In genomic region chr6:92755826-92756225, GRCm38 (mm10) we compare ENCODE assay signal across 21 mouse cellular contexts. TPM values are rescaled to one million over a fixed set of nuclear protein-coding genes. Genes with fewer than 3 reads are reported as not detected.
"Had no signal": no experiment of that assay in that cellular context is flagged by ENCODE, and none has a peak within 500 bp of the region (broad histone marks: within the 10 kb centered on the region; RNA-seq: fewer than 3 reads in every experiment).

No protein-coding gene starts in this region.

- DNase-seq: kidney, adult 11 months; kidney, adult 8-10 months; kidney, postnatal 10 days; kidney, postnatal 4 days; left cerebral cortex, postnatal 4 days; liver, postnatal 0 days; right cerebral cortex, postnatal 25 days; thymus, adult 18-20 months; thymus, postnatal 36 days had no signal

- ATAC-seq: intestine, embryonic 15.5 days; liver, postnatal 0 days; midbrain, embryonic 15.5 days had no signal

- H3K4me1 ChIP-seq: limb, embryonic 15.5 days; midbrain, embryonic 12.5 days; neural tube, embryonic 12.5 days; neural tube, embryonic 15.5 days had no signal

- H3K9me3 ChIP-seq: intestine, embryonic 15.5 days; kidney, embryonic 15.5 days; limb, embryonic 12.5 days; limb, embryonic 15.5 days; midbrain, embryonic 12.5 days; midbrain, embryonic 15.5 days; neural tube, embryonic 12.5 days; neural tube, embryonic 15.5 days had no signal

- H3K9ac ChIP-seq: intestine, embryonic 15.5 days; kidney, embryonic 15.5 days; limb, embryonic 12.5 days; limb, embryonic 15.5 days; liver, embryonic 14.5 days; liver, postnatal 0 days; midbrain, embryonic 12.5 days; midbrain, embryonic 15.5 days; neural tube, embryonic 12.5 days; neural tube, embryonic 15.5 days had no signal

- H3K4me2 ChIP-seq: intestine, embryonic 15.5 days; kidney, embryonic 15.5 days; limb, embryonic 12.5 days; limb, embryonic 15.5 days; liver, embryonic 11.5 days; midbrain, embryonic 12.5 days; midbrain, embryonic 15.5 days; neural tube, embryonic 12.5 days; neural tube, embryonic 15.5 days had no signal

- H3K36me3 ChIP-seq: intestine, embryonic 15.5 days; kidney, embryonic 15.5 days; limb, embryonic 12.5 days; limb, embryonic 15.5 days; midbrain, embryonic 12.5 days; midbrain, embryonic 15.5 days; neural tube, embryonic 12.5 days; neural tube, embryonic 15.5 days had no signal

- H3K27me3 ChIP-seq: intestine, embryonic 15.5 days; kidney, embryonic 15.5 days; limb, embryonic 12.5 days; limb, embryonic 15.5 days; midbrain, embryonic 12.5 days; midbrain, embryonic 15.5 days; neural tube, embryonic 12.5 days; neural tube, embryonic 15.5 days had no signal

- H3K4me3 ChIP-seq: intestine, embryonic 15.5 days; kidney, embryonic 15.5 days; limb, embryonic 12.5 days; limb, embryonic 15.5 days; midbrain, embryonic 12.5 days; midbrain, embryonic 15.5 days; neural tube, embryonic 12.5 days; neural tube, embryonic 15.5 days had no signal

- H3K27ac ChIP-seq: intestine, embryonic 15.5 days; kidney, embryonic 15.5 days; limb, embryonic 12.5 days; limb, embryonic 15.5 days; liver, embryonic 14.5 days; macrophage; midbrain, embryonic 12.5 days; midbrain, embryonic 15.5 days; neural tube, embryonic 12.5 days; neural tube, embryonic 15.5 days had no signal

RNA-seq across cellular contexts. Expression of gene Prickle2, which starts 49.9 kb away (rescaled TPM):
- total RNA-seq: megakaryocyte, adult 5-6 weeks had no signal
